Mouse (Mus musculus) adrenal gland, adult 2 months (tissue): ENCODE results near the gene Rnf150. TPM values are rescaled to one million over a fixed set of nuclear protein-coding genes. Genes with fewer than 3 reads are reported as not detected.
A peak's percentile ranks its signal among the peaks of the same experiment; 100 is the strongest.

Experiments
- DNase-seq: peaks from one replicate; pipeline ENCODE4 v3.0.0; 2021
- polyA plus RNA-seq: library from polyadenylated mRNA; depleted of rRNA; stranded (reverse); fragments of >200 nt; gene quantifications from 2 replicates; pipeline ENCODE4 v1.2.3, GENCODE M21; 2012
- total RNA-seq, 2 experiments: library from RNA; stranded (reverse); gene quantifications; 2 replicates each; pipeline ENCODE4 v1.2.3; 2021

The Rnf150 gene
- total and polyA plus RNA-seq, 3 experiments = 3.4 to 14.8 (median 13.5) TPM

GRCm38 (mm10) chr8:82889062-82889720, 26.0 kb downstream of the Rnf150 start:
- DNase-seq = no peak

DNA sequence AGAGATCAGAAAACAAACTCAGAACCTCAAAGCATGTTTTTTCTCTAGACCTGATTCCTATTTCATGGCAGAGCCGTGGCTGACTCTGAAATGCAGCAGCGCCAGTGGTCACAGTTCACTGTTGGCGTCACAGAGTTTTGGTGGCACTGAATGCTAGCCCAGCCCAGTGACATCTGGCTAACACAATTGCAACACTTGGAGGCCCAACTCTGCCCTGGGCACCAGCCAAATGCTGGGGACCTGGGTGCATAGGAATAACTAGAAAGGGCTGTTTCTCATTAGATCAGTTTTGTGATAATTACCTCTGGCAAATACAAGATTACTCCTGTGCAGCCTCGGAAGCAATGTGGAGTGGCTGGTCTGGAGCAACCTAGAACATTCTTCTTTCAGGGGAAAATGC, 31.9 kb downstream of the Rnf150 start:
- DNase-seq = peak; percentile 41

DNA sequence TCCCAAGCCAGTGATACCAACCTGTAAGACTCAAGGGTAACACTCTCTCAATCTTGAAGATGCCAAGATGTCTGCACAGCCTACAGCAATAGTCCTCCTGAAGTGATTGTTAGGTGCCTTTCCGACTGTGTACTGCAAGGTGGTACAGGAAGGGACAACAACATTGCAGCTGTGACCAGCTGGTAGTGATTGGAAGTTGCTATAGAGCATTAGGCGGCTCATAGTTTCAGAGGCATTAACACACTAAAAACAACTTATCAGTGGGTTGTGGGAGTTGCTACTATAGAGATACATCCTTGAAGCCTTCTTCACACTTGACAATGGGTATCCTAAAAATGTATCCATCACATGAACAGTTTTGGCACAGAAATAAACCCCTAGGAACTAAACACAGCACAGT, 33.6 kb downstream of the Rnf150 start:
- no peak for DNase-seq

GRCm38 (mm10) chr8:82897628-82898458, 34.7 kb downstream of the Rnf150 start:
- no peak for DNase-seq

DNA sequence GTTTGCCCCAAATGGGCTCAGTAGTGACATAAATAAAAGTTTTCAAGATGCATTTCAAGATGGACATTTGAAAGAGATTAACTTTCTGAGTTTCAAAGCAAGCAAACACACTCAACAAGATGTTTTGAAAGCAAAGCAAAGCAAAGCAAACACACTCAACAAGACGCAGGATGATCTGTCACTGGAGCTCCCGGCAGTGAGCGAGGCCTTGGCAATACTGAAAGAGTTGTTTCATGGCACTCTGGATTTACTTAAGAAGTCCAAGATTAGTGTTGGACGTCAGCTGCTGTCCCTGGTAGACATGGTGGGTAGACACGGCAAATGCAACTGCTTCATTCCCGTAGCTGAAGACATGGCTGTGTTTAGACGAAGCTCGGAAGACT, 35.3 kb downstream of the Rnf150 start:
- no peak for DNase-seq

DNA sequence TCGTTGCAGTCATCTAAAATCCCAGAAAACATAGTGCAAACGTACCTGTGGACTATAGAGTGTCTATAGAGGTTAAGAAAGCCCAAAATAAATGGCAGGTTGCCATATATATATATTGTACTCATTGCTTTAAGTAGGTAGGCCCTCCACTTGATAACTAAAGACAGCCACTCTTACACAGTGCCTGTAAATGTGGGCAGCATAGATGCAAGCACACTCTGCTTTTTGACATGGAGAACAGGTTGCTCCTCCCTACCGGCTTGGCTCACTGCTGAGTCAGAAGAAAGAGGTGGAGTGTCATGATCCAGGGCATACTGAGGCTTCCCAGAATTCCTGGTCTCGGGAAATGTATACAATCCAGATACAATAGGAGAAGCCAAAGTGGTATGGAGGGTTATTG, 37.8 kb downstream of the Rnf150 start:
- DNase-seq = no peak

DNA sequence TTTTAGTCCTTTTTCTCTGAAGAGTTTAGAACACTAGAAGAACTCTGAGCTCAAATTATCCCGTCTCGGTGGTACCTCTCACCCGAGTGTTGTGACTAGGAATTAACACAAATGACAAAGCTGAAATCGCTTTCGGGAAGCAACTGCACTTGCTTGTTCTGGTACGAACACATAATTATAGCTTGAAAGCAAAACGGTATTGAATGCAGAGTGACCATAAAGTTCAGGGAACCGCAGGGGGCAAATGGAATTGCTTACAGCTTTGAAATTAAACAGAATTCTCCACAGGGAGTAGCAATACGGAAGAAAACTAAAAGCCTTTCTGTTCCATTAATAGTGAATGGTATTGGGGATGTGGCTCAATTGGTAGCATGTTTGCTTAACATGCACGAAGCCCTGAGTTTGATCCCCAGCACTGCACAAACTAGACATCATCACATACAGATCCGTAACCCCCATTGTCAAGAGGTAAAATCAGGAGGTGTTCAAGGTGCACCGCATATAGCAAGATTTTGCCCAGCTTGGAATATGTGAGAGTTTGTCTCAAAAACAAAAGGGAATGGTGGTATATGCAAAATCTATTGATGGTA, 38.5 kb downstream of the Rnf150 start:
- DNase-seq = no peak

DNA sequence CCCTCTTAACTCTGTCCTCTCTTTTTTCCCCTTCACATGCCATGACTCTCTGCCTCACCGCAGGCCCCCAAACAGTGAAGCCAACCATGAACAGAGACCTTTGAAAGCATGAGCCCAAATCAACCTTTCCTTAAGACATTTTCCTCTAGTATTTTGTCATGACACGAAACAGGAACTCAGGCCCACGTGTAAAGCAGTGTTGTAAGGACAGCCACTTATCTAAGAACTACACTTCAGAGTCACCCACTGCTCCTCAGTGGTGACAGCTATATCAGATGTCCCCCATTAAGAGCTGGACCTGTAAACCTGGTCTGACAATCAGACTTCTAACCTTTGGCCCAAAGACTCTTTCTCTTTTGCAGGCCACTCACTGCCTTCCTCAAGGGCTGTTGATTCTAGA, 40.3 kb downstream of the Rnf150 start:
- no peak for DNase-seq

DNA sequence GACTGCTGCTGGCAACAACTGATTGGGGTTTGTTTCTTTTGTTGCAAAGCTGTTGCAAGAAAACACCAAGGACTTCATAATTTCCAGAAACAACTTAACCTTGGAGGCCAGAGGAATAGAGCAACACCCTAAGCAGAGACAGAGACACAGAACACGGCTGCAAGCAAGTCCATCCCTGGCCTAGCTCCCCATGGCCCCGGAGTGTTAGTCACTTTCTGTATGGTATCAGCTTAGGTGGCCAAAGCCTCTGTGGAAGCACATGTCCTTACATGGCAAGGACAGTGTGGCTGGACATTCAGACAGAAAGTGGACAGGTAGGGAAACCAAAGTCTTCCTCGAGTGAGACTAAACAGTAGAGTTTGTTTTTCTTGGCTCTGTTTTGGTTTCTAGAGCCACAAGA, 44.1 kb downstream of the Rnf150 start:
- DNase-seq = peak; percentile 29

GRCm38 (mm10) chr8:82911436-82911835, 48.3 kb downstream of the Rnf150 start:
- no peak for DNase-seq

- no peak for DNase-seq
These were observed 49.1 kb downstream of the Rnf150 start for GRCm38 (mm10) chr8:82912282-82912681.

- DNase-seq = no peak
These were observed 51.4 kb downstream of the Rnf150 start for GRCm38 (mm10) chr8:82914543-82914942.

DNA sequence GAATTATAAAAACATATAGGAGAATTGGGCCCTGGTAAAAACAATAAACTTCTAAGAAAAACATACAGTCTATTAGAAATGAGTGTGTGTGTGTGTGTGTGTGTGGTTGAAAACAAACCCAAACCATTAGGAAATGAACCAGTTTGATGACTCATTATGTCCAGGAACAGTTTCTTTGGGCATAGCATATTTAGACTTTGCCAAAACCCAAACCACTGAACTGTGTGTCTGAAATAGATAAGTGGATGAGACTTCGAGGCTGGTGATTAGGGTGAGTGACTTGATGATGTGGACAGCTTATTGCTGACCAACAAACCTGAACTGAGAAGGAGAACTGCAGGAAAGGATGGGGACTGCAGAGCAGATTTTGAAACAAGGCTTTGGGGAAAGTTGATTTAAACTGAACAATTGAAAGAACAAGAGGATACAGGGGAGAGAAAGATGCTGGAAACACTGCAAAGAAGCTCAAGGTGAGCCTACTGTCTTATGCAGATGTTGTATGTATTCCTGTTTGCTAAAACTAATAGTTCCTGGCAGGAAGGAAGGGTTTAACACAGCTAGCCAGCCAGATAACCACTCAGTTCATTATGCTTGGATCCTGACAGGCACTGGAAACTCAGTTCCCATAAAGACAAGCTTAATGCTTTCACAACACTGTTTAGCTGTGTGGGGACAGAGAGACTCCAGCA, 53.8 kb downstream of the Rnf150 start:
- no peak for DNase-seq

DNA sequence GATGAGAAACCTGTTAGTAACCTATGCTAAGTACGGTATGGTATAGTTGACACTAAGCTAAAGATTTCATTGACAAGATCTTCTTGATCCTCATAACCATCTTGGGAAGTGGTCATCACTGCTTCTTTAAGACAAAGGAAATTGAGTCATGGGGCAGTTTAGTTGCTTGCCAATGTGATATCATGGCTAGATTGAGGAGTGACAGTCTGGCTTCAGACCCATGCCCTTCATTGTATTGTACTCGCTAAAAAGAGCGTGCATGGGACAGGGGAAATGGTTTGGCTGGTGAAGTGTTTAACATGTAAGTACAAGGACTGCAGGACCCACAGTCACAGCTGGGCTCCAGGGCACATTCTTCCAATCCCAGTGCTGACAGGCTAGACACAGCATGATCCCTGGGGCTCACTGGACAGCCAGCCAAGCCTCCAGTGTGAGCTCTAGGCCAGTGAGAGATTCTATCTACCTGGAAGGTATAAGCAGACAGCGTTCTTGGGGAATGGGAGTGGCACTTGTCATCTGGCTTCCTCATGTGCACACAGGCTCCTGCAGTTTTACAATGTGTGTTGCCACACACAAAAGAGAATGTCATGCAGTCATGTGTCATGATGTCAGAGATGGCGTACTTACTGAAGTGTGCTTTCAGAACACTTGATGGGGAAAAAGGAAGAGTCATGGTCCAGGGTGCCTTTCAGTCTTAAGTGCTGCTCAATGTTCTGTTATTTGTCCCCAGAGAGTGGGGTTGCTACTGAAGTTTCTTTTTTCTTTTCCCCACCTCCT, 54.6 kb downstream of the Rnf150 start:
- no peak for DNase-seq

- DNase-seq = no peak
These were observed 56.5 kb downstream of the Rnf150 start for GRCm38 (mm10) chr8:82919676-82920075.

DNA sequence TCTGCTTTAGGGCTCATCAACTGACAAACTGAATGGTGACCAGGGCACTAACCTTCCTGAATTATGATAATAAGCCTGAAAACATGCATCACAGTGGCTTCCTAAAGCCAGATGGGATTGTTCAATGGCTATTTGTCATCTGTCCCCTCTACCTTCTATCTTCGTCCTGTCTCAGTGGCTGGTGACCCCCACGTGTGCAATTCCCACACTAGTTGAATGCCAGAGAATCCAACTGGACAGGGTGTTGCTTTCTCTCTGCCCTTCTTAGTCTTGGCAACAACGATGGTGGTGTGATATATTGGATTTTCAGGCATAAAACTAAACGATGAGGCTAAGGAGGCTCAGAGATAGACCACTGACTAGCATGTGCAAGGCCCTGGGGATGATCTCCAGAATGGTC, 57.0 kb downstream of the Rnf150 start:
- DNase-seq = no peak

GRCm38 (mm10) chr8:82925286-82925685, 62.1 kb downstream of the Rnf150 start:
- DNase-seq = no peak

DNA sequence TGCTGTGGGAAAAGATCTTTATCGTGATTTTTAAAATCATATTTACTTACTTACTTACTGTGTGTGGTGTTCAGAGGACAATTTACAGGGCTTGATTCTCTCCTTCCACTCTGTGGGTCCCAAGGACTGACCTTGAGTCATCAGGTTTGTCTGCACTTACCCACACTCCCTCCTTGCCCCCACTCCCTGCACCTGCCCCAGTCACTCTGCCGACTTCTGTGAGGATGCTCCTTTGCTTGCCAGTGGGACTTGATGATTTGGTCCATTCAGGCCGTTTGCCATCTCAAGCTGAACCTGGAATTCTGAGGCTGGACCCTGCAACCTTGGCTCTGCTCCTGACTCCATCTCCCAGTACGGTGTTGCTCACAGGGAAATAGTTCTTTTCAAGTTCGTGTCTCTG, 63.4 kb downstream of the Rnf150 start:
- DNase-seq = no peak

- DNase-seq = peak; percentile 42
These were observed 68.4 kb downstream of the Rnf150 start for GRCm38 (mm10) chr8:82931554-82931953.

DNA sequence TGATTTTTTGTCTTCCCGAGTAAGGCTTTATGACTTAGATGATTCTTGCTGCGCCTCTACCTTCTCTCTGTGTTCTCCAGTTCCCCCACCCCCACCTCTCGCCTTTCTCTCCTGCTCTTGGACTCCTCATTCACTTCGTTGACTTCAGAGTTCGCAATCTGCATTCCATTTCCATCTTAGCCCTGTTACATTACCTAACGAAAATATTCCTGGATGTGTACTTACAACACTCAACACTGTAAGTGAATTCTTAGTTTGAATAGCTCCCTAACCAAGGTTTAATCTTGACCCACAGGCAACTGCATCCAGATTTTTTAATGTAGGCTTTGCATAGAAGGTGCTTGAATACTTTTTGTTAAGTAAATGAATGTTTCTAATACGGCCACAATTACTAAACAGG, 73.0 kb downstream of the Rnf150 start:
- DNase-seq = no peak

- no peak for DNase-seq
These were observed 73.7 kb downstream of the Rnf150 start for GRCm38 (mm10) chr8:82936866-82937265.

DNA sequence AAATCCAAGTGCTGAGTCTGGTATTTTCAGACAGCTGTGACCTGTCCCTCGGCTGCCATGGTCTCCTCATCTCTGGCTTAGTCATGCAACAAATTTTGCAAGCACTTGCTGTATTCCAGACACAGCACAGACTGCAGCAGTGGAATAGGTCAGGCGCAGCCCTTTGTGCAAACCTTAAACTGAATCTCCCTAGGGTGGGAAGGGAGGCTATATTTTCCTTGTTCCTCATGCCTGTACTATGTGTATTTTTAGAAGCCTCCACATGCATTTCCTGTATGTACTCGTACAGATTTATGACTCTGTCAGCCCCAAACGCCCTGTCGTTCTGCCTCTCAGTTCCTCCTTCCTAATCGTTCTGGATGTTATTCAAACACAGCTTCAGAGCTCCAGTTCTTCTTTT, 76.8 kb downstream of the Rnf150 start:
- peak; percentile 72 for DNase-seq
